Mouse (Mus musculus): ENCODE results near the gene Olfr462. TPM values are rescaled to one million over a fixed set of nuclear protein-coding genes. Genes with fewer than 3 reads are reported as not detected.

Gene Olfr462
- polyA plus RNA-seq, 1 experiment: not detected

DNA sequence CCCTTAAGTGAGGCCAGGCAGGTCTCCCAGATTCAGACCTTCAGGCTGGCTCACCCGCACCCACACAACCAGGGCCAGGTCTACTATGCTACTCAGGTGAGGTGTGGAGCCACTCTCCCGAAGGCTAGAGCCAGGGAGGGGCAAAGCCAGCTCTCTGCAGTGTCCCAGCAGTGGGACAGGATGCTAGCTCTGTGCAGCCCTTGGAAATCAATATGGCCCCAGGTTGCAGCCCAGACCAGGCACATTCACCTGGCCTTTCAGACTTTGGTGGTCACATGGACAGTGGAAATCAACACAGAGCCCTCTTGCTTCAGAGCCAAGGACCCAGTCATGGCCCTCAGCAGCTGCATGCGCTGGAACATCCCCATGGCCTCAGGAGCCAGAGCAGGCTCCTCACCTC lies 12.3 kb upstream of the Olfr462 start:
- Histone ChIP-seq H3K4me3 (ENCODE audit: insufficient read depth, low read depth, low read length) (no peak overlapping the region), H3K4me1 (ENCODE audit: control insufficient read depth, insufficient read depth, low read length) (no peaks in the 10 kb centered on the region), H3K27ac (ENCODE audit: insufficient read depth, low read depth, low read length) (no peak overlapping the region), H3K36me3 (ENCODE audit: control insufficient read depth, insufficient read depth, low read length) (no peaks in the 10 kb centered on the region), H3K27me3 (replicated peaks; ENCODE audit: control insufficient read depth, insufficient read depth, low read length) (no peaks in the 10 kb centered on the region)
- TF ChIP-seq POLR2A (IDR thresholded peaks at IDR 0.05; ENCODE audit: low read depth, low read length): no peak
- TF ChIP-seq CTCF (conservative IDR thresholded peaks at IDR 0.05; ENCODE audit: insufficient read depth, insufficient read length, low read depth, low read length): no peak
- WGBS: 79% methylated on average over 3 of the region's 3 CpGs
- no peak for DNase-seq

DNA sequence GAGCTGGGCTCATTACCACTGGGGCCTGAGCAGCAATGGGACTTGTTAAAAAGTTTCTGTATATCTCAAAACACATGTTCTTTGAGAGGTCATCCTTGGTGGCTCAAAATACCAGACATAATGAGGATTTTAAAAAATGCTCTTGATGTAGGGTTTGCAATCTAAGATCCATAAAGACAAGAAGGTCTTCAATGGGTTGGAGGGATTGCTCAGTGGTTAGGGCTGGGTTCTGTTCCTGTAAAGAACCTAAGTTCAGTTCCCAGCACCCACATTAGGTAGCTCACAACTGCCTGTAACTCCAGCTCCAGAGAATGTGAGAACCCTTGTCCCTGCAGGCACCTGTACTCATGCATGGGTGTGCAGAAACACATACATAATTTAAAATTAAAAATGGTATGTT lies 5.2 kb upstream of the Olfr462 start, which contains the start of gene Olfr463:
TSS of gene Olfr463 (minus strand) at position 101 of the 400 bp plus-strand sequence.
- no peak for DNase-seq
- no peaks in the 10 kb centered on the region for H3K27me3 ChIP-seq (replicated peaks; ENCODE audit: control insufficient read depth, insufficient read depth, low read length)
- TF ChIP-seq POLR2A (IDR thresholded peaks at IDR 0.05; ENCODE audit: low read depth, low read length) (no peak), CTCF (conservative IDR thresholded peaks at IDR 0.05; ENCODE audit: insufficient read depth, insufficient read length, low read depth, low read length) (no peak)

DNA sequence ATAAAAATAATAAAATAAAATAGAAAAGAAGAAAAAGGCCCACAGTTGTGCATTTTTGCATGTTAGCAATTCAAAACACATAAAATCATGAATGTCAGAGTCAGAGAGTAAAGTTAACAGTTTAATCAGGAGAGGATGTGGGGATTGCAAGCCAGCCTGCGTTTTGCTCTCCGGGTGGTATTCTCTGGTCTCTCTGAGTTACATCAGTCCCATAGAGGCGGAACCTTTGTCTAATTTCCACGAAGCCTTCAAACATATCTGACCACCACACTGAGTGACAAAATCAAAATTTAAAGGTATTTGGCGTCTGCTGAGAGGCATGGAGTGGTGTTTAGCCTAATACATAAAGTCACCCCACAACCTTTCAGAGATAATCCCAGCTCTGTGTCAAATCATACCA lies 7.2 kb downstream of the Olfr462 start:
- DNase-seq: no peak
- no peak overlapping the region for H3K4me3 ChIP-seq (ENCODE audit: insufficient read depth, low read depth, low read length)
- H3K27ac ChIP-seq (ENCODE audit: insufficient read depth, low read depth, low read length): no peak overlapping the region
- no peaks in the 10 kb centered on the region for H3K4me1 ChIP-seq (ENCODE audit: control insufficient read depth, insufficient read depth, low read length)
- H3K36me3 ChIP-seq (ENCODE audit: control insufficient read depth, insufficient read depth, low read length): no peaks in the 10 kb centered on the region
- TF ChIP-seq CTCF (conservative IDR thresholded peaks at IDR 0.05; ENCODE audit: insufficient read depth, insufficient read length, low read depth, low read length) (no peak), POLR2A (IDR thresholded peaks at IDR 0.05; ENCODE audit: low read depth, low read length) (no peak)
- no peaks in the 10 kb centered on the region for H3K27me3 ChIP-seq (replicated peaks; ENCODE audit: control insufficient read depth, insufficient read depth, low read length)
- 87% methylated on average over 5 of the region's 5 CpGs for WGBS

More for the DNA sequence above, 5.2 kb upstream of the Olfr462 start, which contains the start of gene Olfr463:
- no peak within 1 kb of the TSS for H3K27ac ChIP-seq (ENCODE audit: insufficient read depth, low read depth, low read length)
- no peak within 1 kb of the TSS for H3K4me3 ChIP-seq (ENCODE audit: insufficient read depth, low read depth, low read length)
- H3K36me3 ChIP-seq (ENCODE audit: control insufficient read depth, insufficient read depth, low read length): no peaks in the 10 kb centered on the region
- H3K4me1 ChIP-seq (ENCODE audit: control insufficient read depth, insufficient read depth, low read length): no peaks in the 10 kb centered on the region

DNA sequence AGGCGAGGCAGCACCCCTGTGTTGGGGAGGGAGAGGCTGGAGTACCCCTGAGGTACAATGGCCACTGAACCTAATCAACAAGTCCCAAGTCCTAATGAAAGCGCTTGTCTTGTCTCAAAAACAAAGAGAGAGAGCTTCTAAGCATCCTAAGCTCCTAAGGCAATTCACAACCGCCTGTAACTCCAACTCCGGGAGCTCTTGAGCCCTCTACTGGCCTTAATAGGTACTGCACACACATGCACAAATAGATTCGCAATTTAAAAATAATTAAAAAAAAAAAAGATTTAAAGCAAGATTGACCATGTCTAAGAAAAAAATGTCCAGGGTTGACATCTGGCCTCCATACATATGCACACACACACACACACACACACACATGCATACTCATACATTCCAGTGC lies 8.6 kb downstream of the Olfr462 start:
- H3K4me1 ChIP-seq (ENCODE audit: control insufficient read depth, insufficient read depth, low read length): no peaks in the 10 kb centered on the region
- H3K27ac ChIP-seq (ENCODE audit: insufficient read depth, low read depth, low read length): no peak overlapping the region
- TF ChIP-seq POLR2A (IDR thresholded peaks at IDR 0.05; ENCODE audit: low read depth, low read length): no peak
- peak; percentile 37; the same call in 1 of the 2 replicates for TF ChIP-seq CTCF (conservative IDR thresholded peaks at IDR 0.05; ENCODE audit: insufficient read depth, insufficient read length, low read depth, low read length)
- H3K36me3 ChIP-seq (ENCODE audit: control insufficient read depth, insufficient read depth, low read length): no peaks in the 10 kb centered on the region
- no peak overlapping the region for H3K4me3 ChIP-seq (ENCODE audit: insufficient read depth, low read depth, low read length)
- peak; percentile 3 for DNase-seq
- 40% methylated on average over 5 of the region's 5 CpGs for WGBS
- no peaks in the 10 kb centered on the region for H3K27me3 ChIP-seq (replicated peaks; ENCODE audit: control insufficient read depth, insufficient read depth, low read length)

DNA sequence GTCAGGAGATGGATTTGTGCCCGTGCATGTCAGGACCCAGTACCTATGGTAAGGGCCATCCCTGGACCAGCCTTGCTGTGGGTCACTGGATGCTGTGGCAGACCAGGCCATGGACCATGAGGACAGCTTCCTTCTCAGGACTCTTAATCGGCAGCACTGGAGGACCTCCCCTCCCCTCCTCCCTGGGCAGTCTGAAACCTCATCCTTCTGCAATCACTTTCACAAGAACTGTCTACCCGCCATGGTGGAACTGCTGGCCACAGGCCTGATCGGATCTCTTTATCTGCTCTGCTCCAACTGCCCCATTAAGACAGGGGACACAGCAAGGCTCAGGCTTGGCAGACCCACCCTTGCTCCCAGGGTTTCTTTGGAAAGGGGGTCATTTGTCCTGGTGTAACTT lies 10.4 kb downstream of the Olfr462 start:
- DNase-seq: no peak
- Histone ChIP-seq H3K36me3 (ENCODE audit: control insufficient read depth, insufficient read depth, low read length) (no peaks in the 10 kb centered on the region), H3K4me1 (ENCODE audit: control insufficient read depth, insufficient read depth, low read length) (no peaks in the 10 kb centered on the region), H3K4me3 (ENCODE audit: insufficient read depth, low read depth, low read length) (no peak overlapping the region), H3K27ac (ENCODE audit: insufficient read depth, low read depth, low read length) (no peak overlapping the region), H3K27me3 (replicated peaks; ENCODE audit: control insufficient read depth, insufficient read depth, low read length) (no peaks in the 10 kb centered on the region)
- WGBS: 75% methylated on average over 4 of the region's 4 CpGs
- no peak for TF ChIP-seq POLR2A (IDR thresholded peaks at IDR 0.05; ENCODE audit: low read depth, low read length)
- TF ChIP-seq CTCF (conservative IDR thresholded peaks at IDR 0.05; ENCODE audit: insufficient read depth, insufficient read length, low read depth, low read length): no peak

DNA sequence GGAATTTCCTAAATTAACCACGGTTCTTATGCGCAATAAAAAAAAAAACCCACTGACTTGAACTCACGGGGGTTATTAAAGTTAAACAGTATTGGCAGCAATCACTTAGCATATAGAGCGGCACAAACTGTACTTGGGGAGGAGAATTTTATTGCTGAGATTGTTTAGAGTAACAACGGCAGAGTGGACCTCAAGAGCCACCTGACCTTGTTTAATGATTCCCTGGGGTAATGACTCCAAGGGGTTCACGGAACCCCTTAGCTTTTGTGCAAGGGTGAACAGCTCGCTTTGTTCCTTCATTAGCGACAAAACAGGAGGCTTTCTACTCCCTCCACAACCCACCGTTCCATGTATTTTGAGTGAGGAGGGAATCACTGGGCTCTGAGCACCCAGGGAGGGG lies 12.2 kb downstream of the Olfr462 start:
- no peak for DNase-seq
- TF ChIP-seq POLR2A (IDR thresholded peaks at IDR 0.05; ENCODE audit: low read depth, low read length) (no peak), CTCF (conservative IDR thresholded peaks at IDR 0.05; ENCODE audit: insufficient read depth, insufficient read length, low read depth, low read length) (no peak)
- Histone ChIP-seq H3K4me3 (ENCODE audit: insufficient read depth, low read depth, low read length) (no peak overlapping the region), H3K27ac (ENCODE audit: insufficient read depth, low read depth, low read length) (no peak overlapping the region), H3K4me1 (ENCODE audit: control insufficient read depth, insufficient read depth, low read length) (no peaks in the 10 kb centered on the region), H3K27me3 (replicated peaks; ENCODE audit: control insufficient read depth, insufficient read depth, low read length) (no peaks in the 10 kb centered on the region), H3K36me3 (ENCODE audit: control insufficient read depth, insufficient read depth, low read length) (no peaks in the 10 kb centered on the region)
- WGBS: 33% methylated on average over 9 of the region's 9 CpGs

DNA sequence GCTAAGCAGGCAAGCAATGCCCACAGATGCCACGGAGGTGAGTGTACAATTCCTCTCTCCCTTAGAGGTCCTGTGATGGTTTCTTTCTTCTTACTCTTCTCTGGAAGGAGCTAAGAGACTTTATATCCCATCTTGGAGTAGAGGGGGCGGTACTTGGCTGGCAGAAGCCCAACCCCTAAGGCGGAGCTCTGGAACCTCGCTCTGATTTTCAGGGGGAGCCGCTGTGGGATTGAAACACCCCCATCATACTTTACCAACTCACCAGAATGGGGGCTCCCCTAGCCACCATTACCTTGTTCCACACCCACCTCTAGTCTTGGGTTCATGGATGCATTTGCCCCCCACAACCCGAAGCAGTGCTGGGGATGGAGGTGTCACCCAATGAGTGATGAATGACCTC lies 16.6 kb downstream of the Olfr462 start, which contains the start of gene Epx:
TSS of gene Epx (minus strand) at position 101 of the 400 bp plus-strand sequence.
- no peaks in the 10 kb centered on the region for H3K27me3 ChIP-seq (replicated peaks; ENCODE audit: control insufficient read depth, insufficient read depth, low read length)
- no peaks in the 10 kb centered on the region for H3K36me3 ChIP-seq (ENCODE audit: control insufficient read depth, insufficient read depth, low read length)
- H3K4me1 ChIP-seq (ENCODE audit: control insufficient read depth, insufficient read depth, low read length): no peaks in the 10 kb centered on the region
- TF ChIP-seq POLR2A (IDR thresholded peaks at IDR 0.05; ENCODE audit: low read depth, low read length) (no peak), CTCF (conservative IDR thresholded peaks at IDR 0.05; ENCODE audit: insufficient read depth, insufficient read length, low read depth, low read length) (no peak)
- H3K27ac ChIP-seq (ENCODE audit: insufficient read depth, low read depth, low read length): no peak within 1 kb of the TSS
- WGBS: 88% methylated on average over 6 of the region's 6 CpGs
- DNase-seq: no peak
- H3K4me3 ChIP-seq (ENCODE audit: insufficient read depth, low read depth, low read length): no peak within 1 kb of the TSS

Measured in kidney, adult 2 months (tissue).